Mouse (Mus musculus): ENCODE results near the gene Akip1. TPM values are rescaled to one million over a fixed set of nuclear protein-coding genes. Genes with fewer than 3 reads are reported as not detected.

The Akip1 gene
- 33.6 TPM for polyA plus RNA-seq (2014; fragmentation: Illumina TruSeq; extraction: RNeasy Lipid Tissue Mini Kit (QIAGEN cat#74804))

DNA sequence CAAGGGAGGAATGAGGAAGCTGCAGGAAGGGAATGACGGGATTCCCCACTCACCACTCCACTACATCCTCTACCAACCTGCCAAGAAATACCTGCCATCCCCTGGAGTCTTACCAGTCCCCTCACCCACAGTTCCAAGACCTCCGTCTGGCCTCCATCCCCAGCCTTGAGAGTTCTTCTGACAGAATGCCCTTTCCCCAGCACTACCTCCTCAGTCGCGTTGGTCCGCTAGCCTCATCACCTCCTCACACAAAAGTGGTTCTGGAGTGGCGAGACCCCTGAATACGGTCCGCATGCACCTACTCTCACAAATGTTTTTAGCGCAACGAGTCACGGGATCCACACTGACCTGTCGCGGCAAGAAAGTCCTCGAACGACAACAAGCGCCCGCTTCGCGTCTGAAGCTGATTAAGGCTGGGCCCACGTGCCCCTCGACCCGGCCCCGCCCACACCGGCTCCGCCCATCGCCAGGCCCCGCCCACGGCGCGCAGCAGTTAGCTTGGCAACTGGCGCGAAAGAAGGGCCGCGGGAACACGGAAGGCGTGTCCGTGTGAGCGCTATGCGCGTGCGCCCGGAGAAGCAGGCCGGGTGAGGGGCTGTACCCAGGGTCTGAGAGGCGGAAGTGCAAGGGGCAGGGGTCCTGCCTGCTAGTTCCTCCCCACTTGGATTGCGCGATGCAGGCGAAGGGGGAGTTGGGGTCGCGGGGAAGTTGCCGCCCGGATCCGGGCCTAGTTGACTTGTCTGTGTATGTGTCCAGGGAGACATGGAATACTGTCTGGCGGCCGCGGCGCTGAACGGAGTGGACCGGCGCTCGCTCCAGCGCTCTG lies at the start of gene Akip1, which contains the start of gene St5:
Gene Akip1, plus strand, starts transcription at position 501 of the 826 bp plus-strand sequence.
Gene St5, minus strand, starts transcription at position 416 of the 826 bp plus-strand sequence.

DNA sequence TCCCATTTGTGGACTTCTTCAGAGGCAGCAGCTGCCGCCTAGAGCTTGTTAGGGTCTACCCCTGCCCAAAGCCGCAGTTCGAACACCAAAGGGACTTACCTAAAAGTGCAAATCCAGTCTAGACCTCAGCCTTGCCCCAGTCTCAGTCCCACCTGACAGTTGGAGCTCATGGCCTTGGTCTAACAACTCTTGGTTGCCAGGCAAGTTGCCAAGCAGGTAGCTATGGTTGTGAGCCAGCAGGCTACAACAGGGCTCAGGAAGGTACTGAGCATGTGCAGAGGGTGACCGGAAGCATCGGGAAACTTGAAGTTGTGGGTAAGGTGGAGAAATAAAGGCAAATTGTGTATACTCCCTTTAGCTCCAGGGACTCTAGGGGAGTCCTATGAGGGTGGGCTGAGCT lies 20.2 kb downstream of the Akip1 start, which contains the start of gene BC051019:
Gene BC051019, minus strand, starts transcription at position 154 of the 400 bp plus-strand sequence.

DNA sequence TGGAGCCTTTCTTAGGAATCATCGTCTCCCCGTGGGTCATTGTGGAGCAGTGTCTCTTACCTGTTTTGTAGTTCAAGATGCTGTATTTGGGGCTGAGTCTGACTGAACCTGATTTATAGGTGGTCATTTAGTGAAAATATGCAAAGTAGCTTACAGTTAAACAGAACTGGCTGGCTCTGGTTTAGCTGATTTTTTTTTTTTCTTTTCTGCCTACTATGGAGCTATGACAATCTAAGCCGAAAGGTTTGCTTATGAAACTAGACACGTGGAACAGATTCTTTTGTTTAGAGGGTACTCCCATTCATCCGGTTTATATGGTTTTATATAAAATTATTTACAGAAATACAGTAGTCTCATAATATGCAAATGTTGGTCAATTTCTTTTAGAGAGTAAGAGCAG lies 28.1 kb downstream of the Akip1 start, which contains the start of gene Ascl3:
Gene Ascl3, minus strand, starts transcription at position 101 of the 400 bp plus-strand sequence.

DNA sequence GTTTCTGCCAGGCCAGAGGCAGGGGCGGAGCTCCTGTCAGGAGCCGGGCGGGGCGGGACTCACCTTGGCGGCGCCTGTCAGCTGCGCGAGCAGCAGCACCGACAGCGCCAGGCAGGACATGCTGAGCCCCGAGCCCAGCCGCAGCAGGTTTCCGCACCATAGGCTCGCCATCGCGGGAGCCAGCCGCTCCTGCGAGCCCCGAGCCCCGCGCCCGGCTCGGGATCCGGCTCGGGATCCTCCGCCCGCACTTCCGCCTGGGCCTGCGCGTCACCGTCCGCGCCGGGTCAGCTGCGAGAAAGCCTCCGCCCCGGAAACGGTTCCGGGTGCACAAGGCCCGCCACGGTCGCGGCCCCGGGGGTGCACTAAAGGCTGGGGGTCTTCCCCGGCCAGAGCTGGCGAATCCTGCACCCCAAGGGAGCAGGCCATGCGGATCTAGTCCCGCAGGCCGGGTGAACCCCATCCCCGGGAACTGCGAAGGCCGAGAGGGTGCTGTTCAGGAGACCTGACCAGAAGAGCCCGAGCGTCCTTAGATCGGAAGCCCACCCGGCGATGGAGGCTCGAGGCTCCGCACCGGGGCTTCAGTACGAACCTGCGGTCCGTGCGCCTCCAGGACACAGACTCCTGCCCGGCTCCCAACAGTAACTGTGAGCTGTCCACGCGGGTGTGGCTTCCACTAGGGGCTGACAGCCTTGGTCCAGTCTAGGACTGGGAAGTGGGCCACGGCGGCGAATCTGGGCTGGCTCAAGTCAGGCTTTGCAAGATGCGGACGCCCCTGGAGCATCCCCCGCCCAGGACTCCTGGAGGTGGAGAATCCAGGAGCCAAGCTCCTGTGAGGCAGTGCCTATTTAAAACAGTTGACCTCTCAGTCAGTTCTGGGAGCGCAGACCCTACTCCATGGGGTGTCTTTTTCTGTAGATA lies 48.8 kb downstream of the Akip1 start, which contains the start of gene Tmem9b:
Gene Tmem9b, minus strand, starts transcription at position 868 of the 918 bp plus-strand sequence.

Other genes with a start within 250 kb of the Akip1 start
- gene Trim66, start 195.6 kb upstream of the Akip1 start, polyA plus RNA-seq (2014; fragmentation: Illumina TruSeq; extraction: RNeasy Lipid Tissue Mini Kit (QIAGEN cat#74804)): 0.11 TPM
- 240 TPM for gene Rpl27a, start 184.5 kb upstream of the Akip1 start, polyA plus RNA-seq (2014; fragmentation: Illumina TruSeq; extraction: RNeasy Lipid Tissue Mini Kit (QIAGEN cat#74804))
- gene St5, start 85 bp upstream of the Akip1 start, polyA plus RNA-seq (2014; fragmentation: Illumina TruSeq; extraction: RNeasy Lipid Tissue Mini Kit (QIAGEN cat#74804)): 84.0 TPM
- 0.31 TPM for gene BC051019, start 20.2 kb downstream of the Akip1 start, polyA plus RNA-seq (2014; fragmentation: Illumina TruSeq; extraction: RNeasy Lipid Tissue Mini Kit (QIAGEN cat#74804))
- gene Ascl3, start 28.0 kb downstream of the Akip1 start, polyA plus RNA-seq (2014; fragmentation: Illumina TruSeq; extraction: RNeasy Lipid Tissue Mini Kit (QIAGEN cat#74804)): not detected
- gene Tmem9b, start 49.2 kb downstream of the Akip1 start, polyA plus RNA-seq (2014; fragmentation: Illumina TruSeq; extraction: RNeasy Lipid Tissue Mini Kit (QIAGEN cat#74804)): 70.4 TPM
- gene Nrip3, start 78.3 kb downstream of the Akip1 start, polyA plus RNA-seq (2014; fragmentation: Illumina TruSeq; extraction: RNeasy Lipid Tissue Mini Kit (QIAGEN cat#74804)): 0.68 TPM
- gene Scube2, start 162.0 kb downstream of the Akip1 start, polyA plus RNA-seq (2014; fragmentation: Illumina TruSeq; extraction: RNeasy Lipid Tissue Mini Kit (QIAGEN cat#74804)): 2.9 TPM